Mouse (Mus musculus): ENCODE measurements at regions not wholly inside any gene's neighbourhood (a gene's known extent, or its start where the extent isn't known, plus 50 kb on each side); places are given as distances from the start of the nearest gene placed in this dataset.

DNA sequence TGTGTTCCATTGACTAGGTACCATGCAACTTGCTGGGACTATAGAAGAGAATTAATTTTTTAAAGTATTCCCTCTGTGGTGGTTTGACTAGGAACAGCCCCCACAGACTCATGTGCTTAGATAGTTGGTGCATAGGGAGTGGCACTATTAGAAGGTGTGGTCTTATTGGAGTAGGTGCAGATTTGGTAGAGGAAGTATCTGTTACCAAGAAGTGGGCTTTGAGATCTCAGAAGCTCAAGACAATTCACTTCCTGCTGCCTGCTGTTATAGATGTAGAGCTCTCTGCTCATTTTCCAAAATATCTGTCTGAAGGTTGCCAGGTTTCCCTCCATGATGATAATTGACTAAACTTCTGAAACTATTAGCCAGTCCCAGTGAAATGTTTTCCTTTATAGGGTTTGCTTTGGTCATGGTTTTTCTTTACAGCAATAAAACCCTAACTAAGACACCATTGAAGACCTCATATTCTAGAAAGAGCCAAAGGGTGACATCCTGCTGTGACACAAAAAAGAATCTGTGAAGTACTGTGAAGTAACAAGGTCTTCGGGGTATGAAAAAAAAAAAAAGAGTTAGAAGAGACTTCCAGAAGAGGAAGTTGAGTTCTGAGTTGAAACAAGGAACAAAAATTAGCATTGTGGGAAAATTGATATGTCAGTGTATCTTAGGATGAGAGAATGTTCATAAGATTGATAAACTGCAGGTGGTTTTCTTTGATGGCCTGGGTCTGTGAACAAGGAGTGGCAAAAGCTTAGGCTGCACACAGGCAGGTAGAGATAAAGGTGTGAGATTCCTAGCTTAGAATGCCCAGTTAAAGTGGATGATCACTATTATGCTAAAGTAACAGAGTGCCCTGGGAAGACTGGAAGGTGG is 128.9 kb upstream of the Opcml start:
- H3K36me3 ChIP-seq (ENCODE audit: control insufficient read depth, insufficient read depth, low read length): no peaks in the 10 kb centered on the region
- no peak overlapping the region for H3K4me3 ChIP-seq (ENCODE audit: low read depth, low read length)
- DNase-seq (ENCODE audit: low spot score): no peak
- H3K9ac ChIP-seq (ENCODE audit: low read depth, low read length): no peak overlapping the region
- no peak overlapping the region for H3K27ac ChIP-seq (ENCODE audit: low read depth, low read length)
- H3K4me1 ChIP-seq (replicated peaks; ENCODE audit: control insufficient read depth, insufficient read depth, low read length): peaks cover 9% of the 10 kb centered on the region; the same call in 1 of the 2 replicates
- ATAC-seq (replicated peaks; ENCODE audit: low FRiP score): no peak
- no peaks in the 10 kb centered on the region for H3K9me3 ChIP-seq (ENCODE audit: control insufficient read depth, low read length)
- H3K27me3 ChIP-seq (replicated peaks; ENCODE audit: control insufficient read depth, insufficient read depth, low read length): no peaks in the 10 kb centered on the region
- WGBS: 33% methylated on average over 1 of the region's 1 CpGs
- H3K4me2 ChIP-seq: no peak overlapping the region

DNA sequence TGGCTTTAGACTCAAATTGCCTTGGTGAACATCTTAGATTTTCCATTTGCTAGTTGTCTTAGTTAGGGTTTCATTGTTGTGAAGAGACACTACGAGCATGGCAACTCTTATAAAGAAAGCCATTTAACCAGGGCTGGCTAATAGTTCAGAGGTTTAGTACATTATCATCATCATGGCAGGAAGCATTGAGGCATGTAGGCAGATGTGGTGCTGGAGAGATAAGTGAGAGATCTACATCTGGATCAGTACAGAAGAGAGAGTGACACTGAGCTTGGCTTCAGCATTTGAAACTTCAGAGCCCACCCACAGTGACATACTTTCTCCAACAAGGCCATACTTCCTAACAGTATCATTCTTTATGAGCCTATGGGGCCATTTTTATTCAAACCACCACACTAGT is 127.3 kb upstream of the Opcml start:
- Histone ChIP-seq H3K9me3 (ENCODE audit: control insufficient read depth, low read length) (no peaks in the 10 kb centered on the region), H3K4me1 (replicated peaks; ENCODE audit: control insufficient read depth, insufficient read depth, low read length) (peaks cover 9% of the 10 kb centered on the region; the same call in 1 of the 2 replicates), H3K36me3 (ENCODE audit: control insufficient read depth, insufficient read depth, low read length) (no peaks in the 10 kb centered on the region), H3K9ac (ENCODE audit: low read depth, low read length) (no peak overlapping the region), H3K4me3 (ENCODE audit: low read depth, low read length) (no peak overlapping the region), H3K27ac (ENCODE audit: low read depth, low read length) (no peak overlapping the region), H3K4me2 (no peak overlapping the region), H3K27me3 (replicated peaks; ENCODE audit: control insufficient read depth, insufficient read depth, low read length) (no peaks in the 10 kb centered on the region)
- no peak; the same call in 1 of the 2 replicates for ATAC-seq (replicated peaks; ENCODE audit: low FRiP score)
- whole genome bisulfite sequencing: 85% methylated on average over 1 of the region's 1 CpGs
- DNase-seq (ENCODE audit: low spot score): no peak

DNA sequence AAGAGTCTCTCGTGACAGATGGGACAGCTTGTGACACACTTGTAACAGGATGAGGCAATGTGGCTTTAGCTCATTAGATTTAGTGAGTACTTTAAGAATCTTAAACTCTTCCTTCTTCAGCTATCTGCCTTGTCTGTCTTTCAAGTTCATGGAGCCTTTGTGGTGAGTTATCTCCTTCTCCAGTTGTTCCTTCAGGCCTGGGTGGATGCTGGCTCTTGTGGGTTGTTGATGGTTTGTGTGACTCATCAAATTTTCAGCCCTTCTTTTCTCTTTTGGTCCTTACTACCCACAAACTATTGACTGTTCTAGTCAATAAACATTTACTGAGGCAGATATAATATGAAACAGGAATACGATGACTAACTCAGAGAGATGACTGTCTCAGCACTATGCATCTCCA is 124.9 kb upstream of the Opcml start:
- ATAC-seq (replicated peaks; ENCODE audit: low FRiP score): peak; percentile 90

DNA sequence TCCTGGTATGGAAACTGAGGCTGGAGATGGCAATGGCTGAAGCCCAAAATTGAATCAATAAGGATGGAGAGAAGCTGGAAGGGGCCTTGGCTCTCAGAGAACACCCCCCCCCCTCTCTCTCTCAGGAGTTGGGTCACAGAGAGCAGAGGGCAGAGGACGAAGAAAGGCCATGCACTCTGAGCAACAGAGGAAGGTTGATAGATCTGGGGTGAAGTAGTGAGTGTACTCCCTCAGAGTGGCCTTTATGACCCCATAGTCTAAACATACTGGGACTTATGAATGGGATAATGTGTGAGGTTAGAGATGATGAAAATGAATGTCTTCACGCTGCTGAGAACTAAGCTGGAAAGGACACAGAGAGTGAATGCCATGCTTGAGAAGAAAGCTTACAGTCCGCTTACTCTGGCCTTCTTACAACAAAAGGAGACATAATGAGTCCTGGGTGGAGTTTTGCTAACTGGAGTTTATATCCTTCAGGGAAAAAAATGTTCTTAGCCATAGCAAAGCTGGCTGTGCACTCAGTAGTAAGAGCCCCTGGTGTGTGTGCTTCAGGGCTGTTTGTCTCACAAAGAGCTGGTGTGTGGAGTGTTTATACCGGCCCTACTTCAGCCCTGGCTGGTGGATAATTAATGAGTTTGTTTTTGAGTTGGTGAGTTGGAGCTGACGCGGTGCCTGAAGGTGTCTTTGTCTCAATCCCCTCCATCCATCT is 120.4 kb upstream of the Opcml start:
- DNase-seq (ENCODE audit: low spot score): no peak
- no peak overlapping the region for H3K4me3 ChIP-seq (ENCODE audit: low read depth, low read length)
- peaks cover 7% of the 10 kb centered on the region; the same call in 1 of the 2 replicates for H3K4me1 ChIP-seq (replicated peaks; ENCODE audit: control insufficient read depth, insufficient read depth, low read length)
- no peak overlapping the region for H3K27ac ChIP-seq (ENCODE audit: low read depth, low read length)
- H3K9ac ChIP-seq (ENCODE audit: low read depth, low read length): no peak overlapping the region
- 64% methylated on average over 6 of the region's 6 CpGs for whole genome bisulfite sequencing
- no peak overlapping the region for H3K4me2 ChIP-seq
- H3K9me3 ChIP-seq (ENCODE audit: control insufficient read depth, low read length): no peaks in the 10 kb centered on the region
- no peaks in the 10 kb centered on the region for H3K36me3 ChIP-seq (ENCODE audit: control insufficient read depth, insufficient read depth, low read length)
- no peaks in the 10 kb centered on the region for H3K27me3 ChIP-seq (replicated peaks; ENCODE audit: control insufficient read depth, insufficient read depth, low read length)
- no peak for ATAC-seq (replicated peaks; ENCODE audit: low FRiP score)

More for the DNA sequence above, 124.9 kb upstream of the Opcml start:
- Histone ChIP-seq H3K9ac (ENCODE audit: low read depth, low read length) (no peak overlapping the region), H3K36me3 (ENCODE audit: control insufficient read depth, insufficient read depth, low read length) (no peaks in the 10 kb centered on the region), H3K9me3 (ENCODE audit: control insufficient read depth, low read length) (no peaks in the 10 kb centered on the region), H3K4me1 (replicated peaks; ENCODE audit: control insufficient read depth, insufficient read depth, low read length) (peaks cover 9% of the 10 kb centered on the region; the same call in 1 of the 2 replicates), H3K27ac (ENCODE audit: low read depth, low read length) (peak overlapping the region; percentile 46), H3K4me2 (no peak overlapping the region), H3K4me3 (ENCODE audit: low read depth, low read length) (no peak overlapping the region), H3K27me3 (replicated peaks; ENCODE audit: control insufficient read depth, insufficient read depth, low read length) (no peaks in the 10 kb centered on the region)
- no peak for DNase-seq (ENCODE audit: low spot score)
- WGBS: 42% methylated on average over 2 of the region's 2 CpGs

DNA sequence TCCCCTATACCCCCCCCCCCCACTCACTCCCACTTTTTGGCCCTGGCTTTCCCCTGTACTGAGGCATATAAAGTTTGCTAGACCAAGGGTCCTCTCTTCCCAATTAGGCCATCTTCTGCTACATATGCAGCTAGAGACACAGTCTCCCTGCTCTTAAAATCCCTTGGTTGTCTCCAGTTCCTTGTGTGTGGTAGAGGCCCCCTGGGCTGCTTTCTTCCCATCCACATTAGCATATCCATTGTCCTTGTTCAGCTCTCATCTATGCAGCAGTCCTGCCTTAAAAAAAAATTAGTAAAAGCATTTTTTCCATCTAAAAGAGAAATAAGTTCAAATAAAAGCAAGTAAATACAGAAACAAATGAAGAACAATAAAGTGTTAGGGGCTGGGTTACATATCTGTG is 105.2 kb upstream of the Opcml start:
- DNase-seq (ENCODE audit: low spot score): no peak
- Histone ChIP-seq H3K9ac (ENCODE audit: low read depth, low read length) (no peak overlapping the region), H3K27me3 (replicated peaks; ENCODE audit: control insufficient read depth, insufficient read depth, low read length) (no peaks in the 10 kb centered on the region), H3K4me1 (replicated peaks; ENCODE audit: control insufficient read depth, insufficient read depth, low read length) (no peaks in the 10 kb centered on the region), H3K4me3 (ENCODE audit: low read depth, low read length) (no peak overlapping the region), H3K36me3 (ENCODE audit: control insufficient read depth, insufficient read depth, low read length) (no peaks in the 10 kb centered on the region), H3K4me2 (no peak overlapping the region), H3K9me3 (ENCODE audit: control insufficient read depth, low read length) (no peaks in the 10 kb centered on the region), H3K27ac (ENCODE audit: low read depth, low read length) (no peak overlapping the region)
- no peak for ATAC-seq (replicated peaks; ENCODE audit: low FRiP score)

DNA sequence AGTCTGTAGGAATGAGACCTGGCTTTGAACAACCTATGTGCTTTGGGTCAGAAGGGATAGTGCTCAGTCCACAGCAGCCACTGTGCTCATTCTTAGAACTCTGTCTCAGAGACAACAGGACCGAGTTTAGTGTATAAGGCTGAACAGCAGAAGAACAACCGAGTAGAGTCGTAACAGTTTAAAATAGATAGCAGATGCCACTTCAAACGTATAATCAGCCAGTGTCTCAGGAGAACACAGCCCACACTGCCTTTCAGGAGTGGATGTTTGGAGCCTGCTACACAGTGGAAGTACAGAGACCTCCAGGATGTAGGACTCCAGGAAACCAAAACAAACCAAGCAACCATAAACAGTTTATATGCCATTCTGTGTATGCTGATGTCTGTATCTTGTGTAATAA is 99.0 kb upstream of the Opcml start:
- Histone ChIP-seq H3K36me3 (ENCODE audit: control insufficient read depth, insufficient read depth, low read length) (no peaks in the 10 kb centered on the region), H3K4me1 (replicated peaks; ENCODE audit: control insufficient read depth, insufficient read depth, low read length) (no peaks in the 10 kb centered on the region), H3K4me2 (no peak overlapping the region), H3K27ac (ENCODE audit: low read depth, low read length) (no peak overlapping the region), H3K9ac (ENCODE audit: low read depth, low read length) (no peak overlapping the region), H3K4me3 (ENCODE audit: low read depth, low read length) (no peak overlapping the region), H3K27me3 (replicated peaks; ENCODE audit: control insufficient read depth, insufficient read depth, low read length) (no peaks in the 10 kb centered on the region), H3K9me3 (ENCODE audit: control insufficient read depth, low read length) (no peaks in the 10 kb centered on the region)
- ATAC-seq (replicated peaks; ENCODE audit: low FRiP score) (no peak), DNase-seq (ENCODE audit: low spot score) (no peak)
- 70% methylated on average over 4 of the region's 4 CpGs for whole genome bisulfite sequencing

- Histone ChIP-seq H3K9ac (ENCODE audit: low read depth, low read length) (no peak overlapping the region), H3K27ac (ENCODE audit: low read depth, low read length) (no peak overlapping the region), H3K27me3 (replicated peaks; ENCODE audit: control insufficient read depth, insufficient read depth, low read length) (no peaks in the 10 kb centered on the region), H3K4me3 (ENCODE audit: low read depth, low read length) (no peak overlapping the region), H3K4me2 (no peak overlapping the region), H3K36me3 (ENCODE audit: control insufficient read depth, insufficient read depth, low read length) (no peaks in the 10 kb centered on the region), H3K4me1 (replicated peaks; ENCODE audit: control insufficient read depth, insufficient read depth, low read length) (no peaks in the 10 kb centered on the region), H3K9me3 (ENCODE audit: control insufficient read depth, low read length) (no peaks in the 10 kb centered on the region)
- DNase-seq (ENCODE audit: low spot score) (no peak), ATAC-seq (replicated peaks; ENCODE audit: low FRiP score) (no peak)
- 80% methylated on average over 3 of the region's 3 CpGs for WGBS
These were observed 97.8 kb upstream of the Opcml start for GRCm38 (mm10) chr9:27692751-27693150.

- Histone ChIP-seq H3K36me3 (ENCODE audit: control insufficient read depth, insufficient read depth, low read length) (no peaks in the 10 kb centered on the region), H3K4me3 (ENCODE audit: low read depth, low read length) (no peak overlapping the region), H3K9me3 (ENCODE audit: control insufficient read depth, low read length) (no peaks in the 10 kb centered on the region), H3K27ac (ENCODE audit: low read depth, low read length) (no peak overlapping the region), H3K4me1 (replicated peaks; ENCODE audit: control insufficient read depth, insufficient read depth, low read length) (no peaks in the 10 kb centered on the region), H3K4me2 (no peak overlapping the region), H3K27me3 (replicated peaks; ENCODE audit: control insufficient read depth, insufficient read depth, low read length) (no peaks in the 10 kb centered on the region), H3K9ac (ENCODE audit: low read depth, low read length) (no peak overlapping the region)
- no peak for DNase-seq (ENCODE audit: low spot score)
- no peak for ATAC-seq (replicated peaks; ENCODE audit: low FRiP score)
- WGBS: 74% methylated on average over 8 of the region's 8 CpGs
These were observed 95.6 kb upstream of the Opcml start for GRCm38 (mm10) chr9:27694805-27695593.

Data from liver, embryonic 11.5 days (tissue).